Mouse (Mus musculus): ENCODE measurements around the gene Plscr3. TPM values are rescaled to one million over a fixed set of nuclear protein-coding genes. Genes with fewer than 3 reads are reported as not detected.

Gene Plscr3
- polyA plus RNA-seq, 1 experiment from 2014 or later = 46.3 TPM

GRCm38 (mm10) chr11:69880506-69880852 lies 34.3 kb downstream of the Plscr3 start:
- Histone ChIP-seq H3K4me3 (ENCODE audit: low read depth, low read length) (peak overlapping the region; percentile 46), H3K27ac (ENCODE audit: low read length) (peak overlapping the region; percentile 43; the same call in 1 of the 2 replicates), H3K9ac (ENCODE audit: low read depth, low read length) (peak overlapping the region; percentile 51), H3K9me3 (replicated peaks; ENCODE audit: control insufficient read depth, low read length, poor library complexity, severe bottlenecking) (no peaks in the 10 kb centered on the region), H3K27me3 (ENCODE audit: control insufficient read depth, insufficient read depth, low read depth, low read length) (peaks cover 4% of the 10 kb centered on the region), H3K4me2 (ENCODE audit: low read length) (peak overlapping the region; percentile 78), H3K36me3 (ENCODE audit: control insufficient read depth, insufficient read depth, low read length) (no peaks in the 10 kb centered on the region), H3K4me1 (ENCODE audit: control insufficient read depth, insufficient read depth, low read length) (peaks cover 12% of the 10 kb centered on the region; the same call in 1 of the 2 replicates)
- under 1% methylated on average over 18 of the region's 18 CpGs for WGBS
- ATAC-seq = peak; percentile 56

- H3K27me3 ChIP-seq (ENCODE audit: control insufficient read depth, insufficient read depth, low read depth, low read length) = peaks cover 4% of the 10 kb centered on the region
- ATAC-seq = peak; percentile 82
- H3K9me3 ChIP-seq (replicated peaks; ENCODE audit: control insufficient read depth, low read length, poor library complexity, severe bottlenecking) = no peaks in the 10 kb centered on the region
- peak within 1 kb of the TSS; percentile 51 for H3K9ac ChIP-seq (ENCODE audit: low read depth, low read length)
- peak within 1 kb of the TSS; percentile 46 for H3K4me3 ChIP-seq (ENCODE audit: low read depth, low read length)
- WGBS = 1% methylated on average over 46 of the region's 46 CpGs
- H3K27ac ChIP-seq (ENCODE audit: low read length) = peak within 1 kb of the TSS; percentile 43
- peaks cover 12% of the 10 kb centered on the region; the same call in 1 of the 2 replicates for H3K4me1 ChIP-seq (ENCODE audit: control insufficient read depth, insufficient read depth, low read length)
- no peaks in the 10 kb centered on the region for H3K36me3 ChIP-seq (ENCODE audit: control insufficient read depth, insufficient read depth, low read length)
- peak within 1 kb of the TSS; percentile 78 for H3K4me2 ChIP-seq (ENCODE audit: low read length)
Observed at GRCm38 (mm10) chr11:69880853-69881603, 34.9 kb downstream of the Plscr3 start, which contains the start of gene Kctd11. Kctd11 (minus strand) TSS chr11:69881406.

- H3K27me3 ChIP-seq (ENCODE audit: control insufficient read depth, insufficient read depth, low read depth, low read length) = peaks cover 4% of the 10 kb centered on the region
- H3K4me2 ChIP-seq (ENCODE audit: low read length) = peak overlapping the region; percentile 78
- H3K4me1 ChIP-seq (ENCODE audit: control insufficient read depth, insufficient read depth, low read length) = peaks cover 11% of the 10 kb centered on the region; the same call in 1 of the 2 replicates
- no peaks in the 10 kb centered on the region for H3K36me3 ChIP-seq (ENCODE audit: control insufficient read depth, insufficient read depth, low read length)
- no peak for ATAC-seq
- H3K27ac ChIP-seq (ENCODE audit: low read length) = no peak overlapping the region; the same call in 1 of the 2 replicates
- H3K9ac ChIP-seq (ENCODE audit: low read depth, low read length) = peak overlapping the region; percentile 51; the same call in 1 of the 2 replicates
- H3K4me3 ChIP-seq (ENCODE audit: low read depth, low read length) = peak overlapping the region; percentile 46; the same call in 1 of the 2 replicates
- 59% methylated on average over 21 of the region's 21 CpGs for WGBS
- H3K9me3 ChIP-seq (replicated peaks; ENCODE audit: control insufficient read depth, low read length, poor library complexity, severe bottlenecking) = no peaks in the 10 kb centered on the region
Observed at GRCm38 (mm10) chr11:69881787-69882670, 35.9 kb downstream of the Plscr3 start.

- Histone ChIP-seq H3K9me3 (replicated peaks; ENCODE audit: control insufficient read depth, low read length, poor library complexity, severe bottlenecking) (no peaks in the 10 kb centered on the region), H3K4me1 (ENCODE audit: control insufficient read depth, insufficient read depth, low read length) (peaks cover 10% of the 10 kb centered on the region; the same call in 1 of the 2 replicates), H3K4me3 (ENCODE audit: low read depth, low read length) (no peak overlapping the region), H3K36me3 (ENCODE audit: control insufficient read depth, insufficient read depth, low read length) (no peaks in the 10 kb centered on the region), H3K4me2 (ENCODE audit: low read length) (no peak overlapping the region), H3K27ac (ENCODE audit: low read length) (no peak overlapping the region), H3K27me3 (ENCODE audit: control insufficient read depth, insufficient read depth, low read depth, low read length) (peaks cover 4% of the 10 kb centered on the region), H3K9ac (ENCODE audit: low read depth, low read length) (no peak overlapping the region)
- WGBS = 67% methylated on average over 4 of the region's 4 CpGs
- no peak for ATAC-seq
Observed at GRCm38 (mm10) chr11:69883066-69883465, 36.9 kb downstream of the Plscr3 start.

GRCm38 (mm10) chr11:69883527-69884151 lies 37.5 kb downstream of the Plscr3 start:
- no peak overlapping the region for H3K9ac ChIP-seq (ENCODE audit: low read depth, low read length)
- no peak overlapping the region for H3K4me2 ChIP-seq (ENCODE audit: low read length)
- H3K9me3 ChIP-seq (replicated peaks; ENCODE audit: control insufficient read depth, low read length, poor library complexity, severe bottlenecking) = no peaks in the 10 kb centered on the region
- no peaks in the 10 kb centered on the region for H3K36me3 ChIP-seq (ENCODE audit: control insufficient read depth, insufficient read depth, low read length)
- WGBS = 89% methylated on average over 8 of the region's 8 CpGs
- H3K27me3 ChIP-seq (ENCODE audit: control insufficient read depth, insufficient read depth, low read depth, low read length) = peaks cover 4% of the 10 kb centered on the region
- ATAC-seq = no peak
- H3K27ac ChIP-seq (ENCODE audit: low read length) = no peak overlapping the region
- peaks cover 10% of the 10 kb centered on the region; the same call in 1 of the 2 replicates for H3K4me1 ChIP-seq (ENCODE audit: control insufficient read depth, insufficient read depth, low read length)
- no peak overlapping the region for H3K4me3 ChIP-seq (ENCODE audit: low read depth, low read length)

- H3K27me3 ChIP-seq (ENCODE audit: control insufficient read depth, insufficient read depth, low read depth, low read length) = peaks cover 4% of the 10 kb centered on the region
- H3K4me1 ChIP-seq (ENCODE audit: control insufficient read depth, insufficient read depth, low read length) = peaks cover 10% of the 10 kb centered on the region; the same call in 1 of the 2 replicates
- ATAC-seq = no peak
- WGBS = 83% methylated on average over 9 of the region's 9 CpGs
- H3K4me3 ChIP-seq (ENCODE audit: low read depth, low read length) = no peak overlapping the region
- no peak overlapping the region for H3K27ac ChIP-seq (ENCODE audit: low read length)
- H3K9me3 ChIP-seq (replicated peaks; ENCODE audit: control insufficient read depth, low read length, poor library complexity, severe bottlenecking) = no peaks in the 10 kb centered on the region
- no peak overlapping the region for H3K9ac ChIP-seq (ENCODE audit: low read depth, low read length)
- H3K4me2 ChIP-seq (ENCODE audit: low read length) = no peak overlapping the region
- H3K36me3 ChIP-seq (ENCODE audit: control insufficient read depth, insufficient read depth, low read length) = no peaks in the 10 kb centered on the region
Observed at GRCm38 (mm10) chr11:69884240-69884639, 38.1 kb downstream of the Plscr3 start.

- H3K27ac ChIP-seq (ENCODE audit: low read length) = no peak overlapping the region
- no peaks in the 10 kb centered on the region for H3K36me3 ChIP-seq (ENCODE audit: control insufficient read depth, insufficient read depth, low read length)
- no peaks in the 10 kb centered on the region for H3K9me3 ChIP-seq (replicated peaks; ENCODE audit: control insufficient read depth, low read length, poor library complexity, severe bottlenecking)
- no peak overlapping the region for H3K4me3 ChIP-seq (ENCODE audit: low read depth, low read length)
- no peak overlapping the region for H3K4me2 ChIP-seq (ENCODE audit: low read length)
- H3K4me1 ChIP-seq (ENCODE audit: control insufficient read depth, insufficient read depth, low read length) = peaks cover 10% of the 10 kb centered on the region; the same call in 1 of the 2 replicates
- H3K27me3 ChIP-seq (ENCODE audit: control insufficient read depth, insufficient read depth, low read depth, low read length) = peaks cover 4% of the 10 kb centered on the region
- H3K9ac ChIP-seq (ENCODE audit: low read depth, low read length) = no peak overlapping the region
- no peak for ATAC-seq
- WGBS = 88% methylated on average over 8 of the region's 8 CpGs
Observed at GRCm38 (mm10) chr11:69884663-69885062, 38.5 kb downstream of the Plscr3 start.

- no peak for ATAC-seq
- 77% methylated on average over 8 of the region's 8 CpGs for WGBS
- H3K4me1 ChIP-seq (ENCODE audit: control insufficient read depth, insufficient read depth, low read length) = no peaks in the 10 kb centered on the region
- no peaks in the 10 kb centered on the region for H3K9me3 ChIP-seq (replicated peaks; ENCODE audit: control insufficient read depth, low read length, poor library complexity, severe bottlenecking)
- no peaks in the 10 kb centered on the region for H3K36me3 ChIP-seq (ENCODE audit: control insufficient read depth, insufficient read depth, low read length)
- H3K27ac ChIP-seq (ENCODE audit: low read length) = no peak overlapping the region
- no peaks in the 10 kb centered on the region; the same call in 1 of the 2 replicates for H3K27me3 ChIP-seq (ENCODE audit: control insufficient read depth, insufficient read depth, low read depth, low read length)
- no peak overlapping the region for H3K4me3 ChIP-seq (ENCODE audit: low read depth, low read length)
- no peak overlapping the region for H3K4me2 ChIP-seq (ENCODE audit: low read length)
- H3K9ac ChIP-seq (ENCODE audit: low read depth, low read length) = no peak overlapping the region
Observed at GRCm38 (mm10) chr11:69886907-69887635, 40.9 kb downstream of the Plscr3 start.
